Mouse (Mus musculus) thymus, postnatal 0 days (tissue): ENCODE results near the gene Usp18. TPM values are rescaled to one million over a fixed set of nuclear protein-coding genes. Genes with fewer than 3 reads are reported as not detected.

Experiments
- DNase-seq: peaks from one replicate; pipeline ENCODE4 v3.0.0-alpha.2; 2015; ENCODE audit warnings: low spot score
- polyA plus RNA-seq: library from polyadenylated mRNA; unstranded; fragments of >200 nt; fragmentation: Nextera tagmentation; extraction: Ambion mirVana; gene quantifications from 2 replicates; pipeline ENCODE4 v1.2.1, GENCODE M21; 2015

Gene Usp18
- polyA plus RNA-seq, 1 experiment from 2014 or later = 48.3 TPM

DNA sequence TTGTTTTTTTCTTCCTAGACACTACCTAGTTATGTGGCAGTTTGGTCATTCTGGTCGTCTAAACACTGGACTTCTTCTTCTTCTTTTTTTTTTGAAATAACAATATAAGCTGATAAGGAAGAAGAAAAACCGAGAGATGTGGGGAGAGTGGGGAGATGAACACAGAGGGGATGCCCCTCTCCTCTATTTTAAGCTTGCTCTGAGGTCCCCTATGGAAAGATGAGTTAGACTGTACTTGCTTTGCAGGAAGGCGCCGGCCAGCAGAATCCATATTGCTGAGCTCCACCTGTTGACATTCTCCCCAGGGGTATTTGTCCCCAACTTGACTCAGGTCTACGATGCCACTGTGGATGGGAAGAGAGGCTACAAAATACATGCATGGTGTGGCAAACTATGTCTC is 21.6 kb upstream of the Usp18 start:
- no peak for DNase-seq

DNA sequence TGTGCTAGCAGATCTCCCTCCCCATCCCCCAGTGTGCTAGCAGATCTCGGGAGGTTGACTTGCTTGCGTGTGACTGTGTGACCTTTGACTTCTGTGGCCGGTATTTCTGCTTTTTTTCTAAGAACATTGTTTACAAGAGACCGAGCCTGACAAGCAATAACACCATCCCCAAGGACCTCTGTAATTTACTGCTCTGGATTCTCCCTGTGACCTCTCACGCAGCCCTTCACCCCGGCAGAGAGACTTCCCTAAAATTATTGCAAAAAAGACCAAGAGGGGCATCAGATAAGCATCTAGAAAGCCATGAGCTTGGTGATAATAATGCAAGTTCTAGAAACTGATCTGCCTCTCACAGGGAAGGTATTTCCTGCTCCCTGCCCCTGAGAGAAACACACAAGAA is 20.7 kb upstream of the Usp18 start:
- DNase-seq = no peak

DNA sequence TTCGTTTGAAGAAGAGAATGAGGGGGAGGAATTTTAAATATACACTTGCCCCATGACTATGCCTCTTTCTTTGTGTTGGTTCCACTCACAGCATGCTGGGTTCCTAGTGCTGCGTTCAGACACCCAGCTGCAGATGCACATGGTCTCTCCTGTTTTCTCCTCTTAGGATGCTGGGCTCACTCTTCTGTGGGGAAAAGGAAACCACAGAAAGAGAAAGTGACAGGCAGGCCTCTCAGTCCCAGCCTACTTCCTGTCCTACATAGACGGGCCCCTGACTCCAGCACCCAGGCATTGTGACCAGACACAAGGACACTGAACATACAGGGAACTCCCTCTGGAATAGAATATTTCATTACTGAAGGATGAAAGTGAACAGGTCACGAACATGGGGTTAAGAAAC is 19.7 kb upstream of the Usp18 start:
- peak; percentile 70 for DNase-seq

DNA sequence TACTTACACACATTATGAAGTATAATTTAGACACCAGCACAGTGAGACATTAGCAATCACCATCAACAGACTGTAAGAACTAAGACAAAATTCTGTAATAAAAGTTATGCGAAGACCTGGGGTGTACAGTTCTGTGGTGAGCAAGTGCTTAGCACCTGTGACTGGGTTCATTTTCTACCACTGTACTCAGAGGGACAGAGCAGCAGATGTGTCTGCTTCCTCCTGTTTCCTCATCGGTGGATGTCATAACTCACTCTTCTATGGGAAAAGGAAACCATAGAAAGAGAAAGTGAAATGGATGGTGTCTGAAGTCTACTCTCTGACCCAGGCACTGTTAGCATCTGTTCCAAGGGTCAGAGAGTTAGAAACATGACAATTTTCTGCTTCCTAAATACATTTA is 19.0 kb upstream of the Usp18 start:
- peak; percentile 53 for DNase-seq

DNA sequence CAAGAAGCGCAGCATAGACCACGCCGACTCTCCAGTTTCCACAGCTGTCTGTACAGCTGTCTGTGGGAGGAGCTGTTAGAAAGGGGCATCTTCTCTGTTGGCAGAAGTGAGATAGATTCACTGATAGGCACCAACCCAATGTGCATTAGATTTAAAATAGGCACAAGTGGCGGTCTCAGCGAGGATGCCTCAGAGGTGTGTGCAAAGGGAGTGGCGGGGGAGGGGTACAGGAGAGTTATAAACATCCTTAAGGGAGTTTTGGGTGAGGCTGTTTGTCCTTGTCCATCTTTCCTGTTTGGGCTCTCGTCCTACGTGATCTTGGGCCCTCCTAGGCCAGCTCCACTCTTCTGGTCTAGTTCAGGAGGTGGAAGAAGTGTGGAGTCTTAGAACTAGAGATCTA is 17.3 kb upstream of the Usp18 start:
- peak; percentile 54 for DNase-seq

DNA sequence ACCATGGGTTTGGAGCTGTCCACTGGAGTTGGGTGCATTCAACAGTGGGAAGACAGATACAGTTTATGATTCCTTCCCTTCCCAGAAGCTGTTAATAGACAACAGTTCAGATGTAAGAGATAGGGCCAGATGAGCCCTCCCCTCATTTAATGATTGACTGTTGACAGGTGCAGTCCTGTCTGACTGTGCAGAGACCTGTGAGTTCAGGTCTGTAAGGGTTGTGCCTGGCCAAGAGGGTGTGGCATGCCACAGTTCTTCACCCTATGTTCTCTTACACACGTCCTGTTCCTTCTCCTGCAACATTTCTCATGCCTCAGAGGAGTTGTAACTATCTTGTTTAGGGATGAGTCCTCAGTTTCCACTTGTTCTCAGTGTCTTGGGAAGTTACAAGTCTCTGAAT is 13.1 kb upstream of the Usp18 start:
- DNase-seq = no peak

DNA sequence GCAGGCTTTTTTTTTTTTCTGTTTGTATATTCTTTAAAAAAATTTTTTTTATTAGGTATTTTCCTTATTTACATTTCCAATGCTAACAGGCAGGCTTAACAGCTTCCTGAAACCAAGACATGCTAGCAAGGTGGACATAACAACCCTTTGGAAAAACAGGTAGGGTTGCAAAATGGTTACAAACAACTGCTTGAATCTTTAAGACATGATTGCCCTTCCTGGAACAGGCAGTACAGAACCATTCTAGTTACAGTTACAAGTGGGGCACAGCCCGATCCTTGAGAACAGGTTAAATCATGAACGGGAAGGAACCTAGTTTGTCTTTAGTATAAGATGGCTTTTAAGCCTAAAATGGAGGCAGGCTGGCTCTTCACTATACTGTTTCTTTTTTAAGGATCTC is 9.3 kb upstream of the Usp18 start:
- no peak for DNase-seq

DNA sequence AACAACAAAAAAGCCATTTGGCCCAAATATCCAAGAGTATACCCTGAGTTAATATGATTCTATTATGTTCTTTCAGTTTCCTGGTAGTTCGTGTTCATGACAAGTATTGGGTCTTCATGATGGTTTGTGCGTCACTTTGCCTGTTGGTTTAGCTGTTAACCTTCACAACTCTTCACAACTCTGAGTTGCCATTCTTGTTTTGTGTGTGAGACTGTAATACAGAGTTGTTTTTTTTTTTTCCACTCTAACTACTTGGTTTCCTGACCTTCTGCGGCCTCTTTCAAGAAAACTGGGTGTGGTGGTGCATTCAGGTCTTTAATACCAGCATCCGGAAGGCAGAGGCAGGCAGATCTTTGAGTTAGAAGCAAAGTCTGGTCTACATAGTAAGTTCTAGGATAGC is 7.5 kb upstream of the Usp18 start:
- no peak for DNase-seq

DNA sequence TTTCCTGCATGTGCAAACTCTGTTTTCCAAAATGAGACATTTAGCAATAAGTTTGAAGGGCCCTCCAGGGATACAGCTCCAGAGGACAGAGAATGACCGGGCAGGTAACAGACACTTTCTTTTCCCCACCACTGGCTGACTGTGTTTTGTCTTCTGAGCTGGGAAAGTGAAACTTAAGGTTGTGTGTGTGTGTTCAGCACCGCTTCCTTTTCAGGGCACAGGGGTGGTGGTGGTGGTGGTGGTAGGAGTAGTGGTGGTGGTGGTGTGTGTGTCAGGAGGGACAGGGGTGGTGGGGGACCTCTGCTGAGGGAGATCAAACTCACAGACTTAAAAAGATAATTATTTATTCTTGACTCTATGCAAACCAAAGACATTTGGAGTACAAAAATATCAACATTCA is 3.9 kb upstream of the Usp18 start:
- DNase-seq = peak; percentile 40

DNA sequence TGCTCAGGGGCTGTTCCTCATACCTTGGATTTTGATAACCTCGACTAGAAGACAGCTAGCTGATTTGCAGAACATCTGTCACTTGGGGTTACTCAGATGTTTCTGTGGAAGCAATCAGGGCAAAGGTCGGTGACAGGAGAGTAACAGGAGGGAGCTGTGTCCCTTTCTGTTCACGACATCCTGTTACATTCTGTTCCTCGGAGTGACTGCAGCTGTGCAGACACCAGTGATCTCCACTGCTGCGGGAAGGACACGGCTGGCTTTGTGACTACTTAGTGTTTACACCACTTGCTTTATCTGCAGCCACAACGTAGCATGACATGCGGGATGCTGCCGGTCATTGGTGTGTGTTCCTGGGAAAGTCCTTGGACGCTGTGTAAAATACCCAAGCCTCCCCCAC is 2.5 kb upstream of the Usp18 start:
- DNase-seq = peak; percentile 80

DNA sequence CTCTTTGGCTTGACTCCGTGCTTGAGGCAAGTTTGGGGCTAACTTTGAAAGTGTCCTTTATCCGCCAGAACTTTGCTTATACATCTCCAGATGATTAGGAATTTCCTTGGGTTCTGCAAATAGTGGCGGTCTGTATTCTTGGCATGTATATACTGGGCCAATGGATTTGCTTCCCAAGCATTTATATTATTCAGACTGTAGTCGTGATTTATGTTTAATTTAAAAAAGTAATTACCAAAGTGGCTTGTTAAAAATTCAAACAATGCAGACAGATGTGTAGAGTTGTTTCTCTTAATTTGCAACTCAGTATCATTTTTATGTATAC is 293 bp downstream of the Usp18 start:
- no peak for DNase-seq

DNA sequence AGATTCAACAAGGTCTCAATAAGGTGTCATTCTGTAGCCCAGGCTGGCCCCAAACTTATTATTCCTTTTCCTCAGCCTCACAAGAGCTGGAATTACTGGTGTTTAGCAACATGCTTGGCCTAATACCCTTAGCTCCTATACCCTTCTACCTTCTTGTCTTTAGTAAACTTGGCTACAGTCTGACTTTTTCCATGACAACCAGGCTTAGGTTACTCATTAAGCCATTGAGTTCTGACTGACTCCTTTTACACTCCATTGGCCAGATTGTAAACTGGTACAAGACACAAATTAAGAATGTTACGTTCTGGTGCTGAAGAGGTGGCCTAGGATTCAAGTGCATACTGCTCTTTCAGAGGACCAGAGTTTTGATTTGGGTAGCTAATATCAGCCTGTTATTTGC is 4.7 kb downstream of the Usp18 start:
- no peak for DNase-seq

DNA sequence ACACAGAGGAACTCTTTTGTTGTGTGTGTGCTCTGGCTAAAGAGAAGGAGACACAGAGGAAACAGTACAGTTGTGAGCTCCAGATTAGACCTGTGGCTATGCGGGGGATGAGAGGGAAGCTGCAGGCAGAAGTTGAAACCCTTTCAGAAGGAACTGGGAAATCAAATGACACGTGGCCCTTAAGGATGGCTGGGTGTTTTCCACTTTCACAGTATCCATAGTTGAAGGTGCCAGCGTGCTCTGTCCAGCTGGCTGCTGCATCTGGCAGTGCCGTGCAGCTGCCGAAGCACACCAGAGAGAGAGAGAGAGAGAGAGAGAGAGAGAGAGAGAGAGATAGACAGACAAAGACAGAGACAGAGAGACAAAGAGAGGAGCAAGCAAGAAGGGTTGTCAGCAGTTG is 5.5 kb downstream of the Usp18 start:
- no peak for DNase-seq

DNA sequence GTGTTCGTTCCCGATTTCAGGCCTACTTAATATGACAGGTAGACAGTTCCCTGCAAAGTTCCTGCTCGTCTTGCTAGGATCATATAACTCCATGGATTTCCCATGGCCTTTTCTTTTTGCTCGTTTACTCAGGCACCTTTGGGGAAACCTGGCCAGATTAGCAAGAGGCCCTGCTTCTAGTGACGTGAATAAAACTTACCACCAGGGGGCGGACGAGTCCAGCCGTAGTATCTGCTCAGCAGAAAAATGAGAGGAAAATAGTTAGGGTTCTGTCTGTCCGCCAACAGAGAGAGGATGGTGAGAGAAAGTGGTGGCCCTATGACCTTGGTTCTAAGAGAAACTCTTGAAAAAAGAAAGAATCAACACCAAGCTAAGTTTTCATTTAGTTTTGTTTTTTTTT is 14.8 kb downstream of the Usp18 start:
- peak; percentile 75 for DNase-seq

DNA sequence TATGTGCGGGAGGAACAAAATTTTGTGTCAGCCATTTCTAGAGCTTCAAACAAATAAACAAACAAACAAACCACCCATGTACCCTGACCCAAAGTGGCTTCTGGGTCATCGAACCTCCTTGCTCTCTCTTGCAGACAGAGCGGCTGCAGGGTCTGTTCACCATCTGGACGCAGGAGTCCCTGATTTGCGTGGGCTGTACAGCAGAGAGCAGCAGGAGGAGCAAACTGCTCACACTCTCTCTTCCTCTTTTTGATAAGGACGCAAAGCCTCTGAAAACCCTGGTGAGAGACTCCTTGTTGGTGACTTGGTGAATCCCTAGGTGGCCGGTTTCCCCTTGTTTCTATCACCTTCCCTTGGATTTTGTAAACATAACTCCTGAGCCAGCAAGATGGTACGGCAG is 15.5 kb downstream of the Usp18 start:
- no peak for DNase-seq

DNA sequence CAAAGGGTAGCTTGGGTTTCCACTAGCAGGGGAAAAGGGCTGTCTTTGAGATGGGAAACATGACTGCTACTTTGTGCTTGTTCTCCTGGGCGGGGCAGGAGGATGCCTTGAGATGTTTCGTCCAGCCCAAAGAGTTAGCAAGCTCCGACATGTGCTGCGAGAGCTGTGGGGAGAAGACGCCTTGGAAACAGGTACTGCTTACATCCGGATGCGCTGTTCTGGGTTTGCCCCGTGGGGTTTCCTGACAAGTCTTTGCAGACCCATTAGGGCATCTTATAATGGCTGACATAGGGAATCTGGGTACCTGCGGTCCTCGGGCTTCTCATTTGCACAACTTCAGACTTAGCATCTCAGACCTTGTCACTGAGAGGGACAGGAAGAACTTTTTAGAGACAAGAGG is 16.3 kb downstream of the Usp18 start:
- DNase-seq = no peak

DNA sequence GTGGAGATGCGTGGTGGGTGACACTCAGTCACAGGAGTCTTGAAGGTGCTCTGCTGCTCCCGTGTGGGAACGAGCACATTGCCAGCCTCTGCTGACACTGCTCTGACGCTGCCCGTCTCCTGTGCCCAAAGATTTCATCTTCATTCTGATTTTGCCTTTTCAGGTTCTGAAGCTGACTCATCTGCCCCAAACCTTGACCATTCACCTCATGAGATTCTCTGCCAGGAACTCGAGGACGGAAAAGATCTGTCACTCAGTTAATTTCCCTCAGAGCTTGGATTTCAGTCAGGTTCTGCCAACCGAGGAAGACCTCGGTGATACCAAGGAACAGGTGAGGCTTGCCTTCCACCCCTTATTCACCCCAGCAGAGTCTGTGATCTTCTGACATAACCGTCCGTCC is 16.8 kb downstream of the Usp18 start:
- DNase-seq = no peak

DNA sequence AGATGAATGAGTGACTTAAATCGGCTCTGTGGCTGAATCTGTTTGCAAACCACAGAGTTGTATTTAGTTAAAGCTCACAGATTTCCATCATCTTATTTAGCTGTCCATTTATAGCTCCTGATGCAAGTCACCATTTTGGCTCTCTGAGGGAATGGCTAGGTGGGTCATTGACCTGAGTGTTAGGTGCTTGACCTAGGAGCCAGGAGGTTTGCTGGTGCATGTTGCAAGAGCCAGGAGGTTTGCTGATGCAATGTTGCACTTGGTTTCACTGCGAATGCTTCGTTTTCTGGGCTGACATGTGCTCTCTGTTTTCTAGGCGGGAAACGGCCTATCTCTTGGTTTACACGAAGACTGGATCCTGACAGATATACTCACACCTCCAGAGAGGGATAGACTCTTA is 24.4 kb downstream of the Usp18 start:
- no peak for DNase-seq

DNA sequence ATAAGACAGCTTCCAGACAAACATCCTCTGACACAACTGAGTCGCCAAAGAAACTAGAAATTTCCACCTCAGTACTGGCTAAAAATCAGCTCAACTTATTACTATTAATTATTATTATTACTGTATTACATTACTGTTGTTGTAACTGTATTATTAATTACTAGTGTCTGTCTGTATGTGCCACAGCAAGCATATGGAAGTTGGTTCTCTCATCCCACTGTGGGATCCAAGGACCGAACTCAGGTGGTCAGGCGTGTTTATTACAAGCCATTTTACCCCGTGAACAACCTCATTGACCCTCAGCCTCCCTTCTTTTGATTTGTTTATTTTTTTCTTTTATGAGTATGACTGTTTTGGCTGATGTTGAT is 26.0 kb downstream of the Usp18 start:
- no peak for DNase-seq

DNA sequence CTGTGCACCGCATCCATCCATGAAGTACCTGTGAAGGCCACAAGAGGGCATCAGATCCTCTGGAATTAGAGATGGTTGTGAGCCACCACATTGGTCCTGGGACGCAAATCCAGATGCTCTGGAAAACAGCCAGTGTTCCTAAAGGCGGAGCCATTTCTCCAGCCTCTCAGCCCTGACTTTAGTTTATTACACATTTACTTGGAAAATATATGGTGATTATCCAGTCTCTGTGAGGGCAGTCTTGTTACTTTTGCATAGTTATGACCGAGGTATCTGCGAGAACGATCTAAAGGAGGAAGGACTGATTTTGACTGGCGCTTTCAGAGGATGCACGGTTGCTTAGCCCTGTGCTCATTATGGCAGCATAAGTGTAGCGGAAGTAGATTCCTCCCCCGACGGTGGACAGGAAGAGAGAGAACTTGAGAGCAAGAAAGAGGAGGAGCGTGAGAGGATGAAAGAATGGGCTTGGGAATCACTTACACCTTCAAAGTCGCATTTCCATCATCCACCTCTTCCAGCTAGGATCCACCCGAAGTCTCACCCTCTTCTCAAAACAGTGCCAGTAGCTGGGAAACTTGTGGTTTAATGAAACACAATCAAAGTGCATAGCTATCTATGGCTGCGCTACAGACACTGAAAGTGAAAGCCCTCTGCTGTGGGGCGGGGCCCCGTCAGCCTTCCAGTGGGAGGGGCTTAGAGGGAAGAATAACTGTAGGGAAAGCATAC is 26.5 kb downstream of the Usp18 start:
- peak; percentile 77 for DNase-seq

DNA sequence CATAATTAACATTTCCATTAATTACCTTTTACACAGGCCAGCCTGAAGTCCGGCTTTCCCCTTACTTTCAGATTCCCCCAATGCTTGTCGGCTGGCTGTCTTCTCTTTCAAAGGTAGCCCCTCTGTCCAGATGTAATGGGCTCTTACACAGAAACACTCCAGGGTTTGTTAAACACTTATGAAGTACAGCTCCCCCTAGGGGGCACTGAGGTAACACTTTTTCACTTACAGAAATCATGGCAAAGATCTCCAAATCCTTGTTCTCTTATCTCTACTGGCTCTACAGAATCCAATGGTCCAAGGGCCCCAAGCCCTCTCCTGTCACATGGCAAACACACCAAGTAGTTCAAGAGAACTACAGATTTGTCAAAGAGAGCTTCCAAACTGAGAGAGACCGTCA is 28.6 kb downstream of the Usp18 start:
- peak; percentile 75 for DNase-seq

DNA sequence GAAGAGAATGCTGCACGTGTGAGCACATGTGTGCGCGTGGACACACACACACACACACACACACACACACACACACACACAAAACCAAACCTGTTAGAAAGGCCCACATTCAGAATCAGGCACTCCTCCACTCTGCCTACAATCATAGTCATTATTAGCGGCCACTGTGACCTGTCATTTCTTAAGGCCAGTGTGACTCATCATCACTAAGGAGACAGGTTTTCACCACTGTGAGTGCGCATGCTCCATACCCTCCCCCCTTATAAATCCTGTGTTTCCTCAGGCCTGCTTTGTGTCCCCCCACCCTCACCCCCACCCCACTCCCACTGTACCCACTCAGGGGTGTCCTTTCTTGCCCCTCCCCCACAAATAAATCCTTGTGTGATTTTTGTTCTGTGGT is 38.4 kb downstream of the Usp18 start:
- DNase-seq = no peak

DNA sequence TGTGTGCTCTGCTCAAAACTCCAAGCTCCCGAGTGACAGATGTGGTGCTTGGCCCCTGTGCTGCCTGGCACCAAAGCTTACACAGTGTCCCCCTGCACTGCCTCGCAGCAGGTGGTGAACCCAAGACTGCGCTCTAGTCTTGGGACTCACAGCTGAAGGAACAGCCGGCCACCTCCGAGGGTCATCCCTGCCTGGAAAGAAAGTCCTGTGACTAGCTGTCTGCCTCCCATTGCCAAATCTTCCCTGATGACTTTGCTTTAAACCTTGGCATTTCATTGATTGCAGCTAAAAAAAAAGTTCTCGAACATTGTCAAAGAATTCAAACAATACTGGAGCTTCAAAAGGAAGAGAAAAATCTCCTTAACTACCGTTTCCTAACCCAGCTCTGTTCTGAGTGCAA is 53.6 kb downstream of the Usp18 start:
- DNase-seq = no peak

DNA sequence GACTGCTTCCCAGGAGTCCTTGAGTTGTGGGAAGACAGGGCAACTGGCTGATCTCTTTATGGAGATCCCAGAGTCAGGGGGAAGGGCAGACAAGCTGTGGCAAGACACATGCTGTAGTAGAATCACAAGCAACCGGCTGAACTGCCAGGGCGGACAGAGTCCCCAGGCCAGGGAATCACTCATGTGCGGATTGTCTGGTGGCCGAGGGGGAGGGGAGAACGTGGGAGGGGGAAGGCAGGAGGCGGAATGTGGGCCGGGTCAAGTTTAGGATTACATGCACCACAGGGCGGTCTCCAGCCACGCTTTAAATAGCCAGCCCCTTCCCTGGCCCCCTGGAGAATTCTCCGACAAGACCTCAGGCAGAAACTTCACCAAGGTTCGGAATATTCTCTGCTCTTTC is 54.2 kb downstream of the Usp18 start, which contains the start of gene Slc6a13:
Gene Slc6a13 (plus strand): TSS at position 274 of the 400 bp plus-strand sequence.
- DNase-seq = no peak
